Mouse (Mus musculus): Measurements from ENCODE around the gene Tspan18.

DNA sequence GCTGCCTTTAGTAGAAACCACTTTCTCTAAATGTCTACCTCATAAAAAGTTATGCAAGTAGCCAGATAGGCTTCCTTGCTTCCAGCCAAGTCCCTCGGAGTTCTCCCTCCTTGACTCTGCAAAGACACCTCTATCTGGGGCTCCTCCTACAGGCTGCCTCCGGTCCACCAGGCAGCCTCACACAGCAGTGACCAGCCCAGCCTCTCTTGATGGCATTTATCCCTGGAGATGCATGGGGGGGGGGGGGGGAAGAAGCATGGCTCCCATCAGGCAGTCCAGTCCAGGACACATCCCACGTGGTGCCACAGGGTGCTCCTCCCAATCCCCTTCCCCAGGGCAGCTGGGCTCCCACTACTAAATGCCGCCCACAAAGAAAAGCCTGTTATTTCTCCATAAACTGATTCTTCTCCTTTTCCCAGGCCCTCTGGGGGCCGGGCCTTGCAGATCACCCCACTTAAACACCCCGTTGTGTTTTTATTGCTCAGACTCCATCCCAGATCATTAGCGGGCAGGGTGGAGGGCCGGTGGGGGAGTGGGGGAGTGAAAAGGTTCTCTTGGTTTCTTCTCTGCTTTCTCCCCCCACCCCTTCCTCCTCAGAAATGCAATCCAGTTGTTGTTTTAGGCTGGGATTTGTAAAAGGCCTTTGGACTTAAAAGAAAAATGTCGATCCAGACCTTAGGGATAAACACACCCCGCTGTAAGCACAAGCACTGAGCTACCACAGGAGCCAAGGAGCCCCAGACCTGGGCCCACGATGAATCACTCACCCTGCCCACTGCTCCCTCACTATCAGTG is 55.9 kb downstream of the Tspan18 start:
- TF ChIP-seq POLR2A (IDR thresholded peaks at IDR 0.05; ENCODE audit: low read depth, low read length) = no peak
- TF ChIP-seq CTCF (IDR thresholded peaks at IDR 0.05; ENCODE audit: extremely low read depth, insufficient read length, insufficient replicate concordance, low read depth, low read length) = peak; percentile 9; the same call in 1 of the 2 replicates
